Mouse (Mus musculus) olfactory bulb, adult 2 months (tissue): ENCODE data around the gene Hs6st3. TPM values are rescaled to one million over a fixed set of nuclear protein-coding genes. Genes with fewer than 3 reads are reported as not detected.
A peak's percentile ranks its signal among the peaks of the same experiment; 100 is the strongest.

Experiments used
- H3K27ac ChIP-seq: fragments of 200-500 bp; 2 replicates; pipeline ENCODE4 v1.5.1; 2012; ENCODE audit warnings: low read depth, low read length; ENCODE audit not compliant: insufficient read depth
- H3K4me1 ChIP-seq: fragments of 200-500 bp; 2 replicates; pipeline ENCODE4 v1.6.1; 2012; ENCODE audit warnings: low read length; ENCODE audit not compliant: control insufficient read depth, insufficient read depth
- H3K4me3 ChIP-seq: fragments of 200-500 bp; 2 replicates; pipeline ENCODE4 v1.5.1; 2012; ENCODE audit warnings: mild to moderate bottlenecking, low read depth, low read length, moderate library complexity; ENCODE audit not compliant: insufficient read depth
- CTCF ChIP-seq: fragments of 200-500 bp; IDR thresholded peaks from 2 replicates; pipeline ENCODE4 v1.5.1; 2012; ENCODE audit warnings: low read depth, mild to moderate bottlenecking, low read length, moderate library complexity; ENCODE audit not compliant: insufficient read depth
- POLR2A ChIP-seq: fragments of 200-500 bp; IDR thresholded peaks from 2 replicates; pipeline ENCODE4 v1.6.1; 2012; ENCODE audit warnings: mild to moderate bottlenecking, low read depth, low read length, moderate library complexity; ENCODE audit not compliant: insufficient read depth
- WGBS: fragments of 180-500 bp; shearing (Covaris S2); methylation state at CpG from one replicate; pipeline ENCODE4 v1.1.7; 2018; 5-methylcytosine and 5-hydroxymethylcytosine counted together
- polyA plus RNA-seq: library from polyadenylated mRNA; stranded (reverse); fragments of >200 nt; gene quantifications from 2 replicates; pipeline ENCODE4 v1.2.4, GENCODE M21; 2012; ENCODE audit warnings: low replicate concordance; ENCODE audit not compliant: missing spikeins, insufficient read depth, insufficient read length

The Hs6st3 gene
- not detected in 2 replicates for polyA plus RNA-seq

DNA sequence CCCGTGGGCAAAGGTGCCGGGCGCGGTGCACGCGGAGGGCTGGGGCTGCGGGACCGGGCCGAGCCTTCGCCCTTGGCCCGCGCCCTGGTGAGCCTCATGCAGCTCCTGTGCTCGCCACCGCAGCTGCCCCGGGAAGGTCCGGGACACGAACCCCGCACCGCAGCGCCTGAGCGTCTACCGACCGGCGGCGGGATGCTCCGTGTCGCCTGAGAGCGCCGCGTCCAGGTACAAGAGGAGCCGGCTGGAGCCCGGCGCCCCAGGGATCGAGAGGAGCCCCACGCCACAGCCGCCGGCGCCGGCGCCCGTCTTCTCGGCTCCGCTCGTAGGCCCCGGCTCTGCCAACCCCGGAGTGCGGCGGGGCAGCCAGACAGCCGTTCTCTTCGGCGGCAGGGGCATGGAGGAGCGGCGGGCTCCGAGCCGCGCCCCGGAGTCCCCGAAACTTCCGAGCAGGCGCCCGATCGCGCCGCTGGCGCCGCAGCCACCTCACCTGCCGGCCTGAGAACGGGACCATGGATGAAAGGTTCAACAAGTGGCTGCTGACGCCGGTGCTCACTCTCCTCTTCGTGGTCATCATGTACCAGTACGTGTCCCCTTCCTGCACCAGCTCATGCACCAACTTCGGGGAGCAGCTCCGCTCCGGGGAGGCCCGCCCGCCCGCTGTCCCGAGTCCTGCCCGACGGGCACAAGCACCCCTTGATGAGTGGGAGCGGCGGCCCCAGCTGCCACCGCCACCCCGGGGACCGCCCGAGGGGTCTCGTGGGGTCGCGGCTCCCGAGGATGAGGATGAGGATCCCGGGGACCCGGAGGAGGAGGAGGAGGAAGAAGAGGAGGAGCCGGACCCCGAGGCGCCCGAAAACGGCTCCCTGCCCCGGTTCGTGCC lies at the start of gene Hs6st3:
Hs6st3 (plus strand) TSS at position 436 of the 880 bp plus-strand sequence.
- no peak within 1 kb of the TSS for H3K27ac ChIP-seq
- H3K4me3 ChIP-seq, result peak within 1 kb of the TSS; percentile 82
- WGBS, result 1% methylated on average over 100 of the region's 100 CpGs
- no peak for TF ChIP-seq CTCF
- no peak for TF ChIP-seq POLR2A
- peaks cover 13% of the 10 kb centered on the region; the same call in 1 of the 2 replicates for H3K4me1 ChIP-seq

DNA sequence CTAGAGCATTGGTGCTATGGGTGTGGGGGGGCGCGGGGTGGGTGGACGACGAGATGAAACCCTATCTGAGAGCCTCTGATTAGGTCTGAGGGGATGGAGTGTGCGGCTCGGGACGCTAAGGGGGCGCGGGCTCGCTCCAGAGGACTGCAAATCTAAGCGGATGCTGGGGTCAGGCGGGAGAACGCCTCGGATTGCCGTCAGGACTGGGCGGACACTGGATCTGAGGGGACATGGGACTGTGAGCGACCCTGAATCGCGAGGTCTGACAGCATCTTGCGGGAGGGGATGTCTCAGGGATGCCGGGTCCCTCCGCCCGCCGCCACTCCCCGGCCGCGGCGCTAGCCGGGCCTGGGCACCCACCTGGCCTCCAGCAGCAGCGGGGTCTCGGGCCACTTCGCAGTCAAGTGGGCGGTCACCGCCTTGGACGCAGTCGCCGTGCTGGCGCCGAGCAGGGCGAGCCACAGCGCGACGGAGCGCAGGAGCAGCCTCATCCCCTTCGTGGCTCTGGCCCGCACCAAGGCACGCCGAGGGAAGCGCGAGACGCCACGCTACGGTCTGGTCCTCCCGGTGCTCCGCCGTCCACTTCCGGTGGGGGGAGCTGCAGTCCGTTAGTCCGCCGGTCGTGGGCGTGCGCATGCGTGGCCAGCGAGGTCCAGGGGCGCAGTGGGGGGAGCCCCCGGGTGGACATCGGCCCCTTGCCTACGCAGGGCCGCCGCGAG lies 39.1 kb upstream of the Hs6st3 start, which contains the start of gene Uggt2:
Uggt2 (minus strand) TSS at position 580 of the 719 bp plus-strand sequence.
- WGBS, result under 1% methylated on average over 72 of the region's 72 CpGs
- TF ChIP-seq CTCF (peak; percentile 62; the same call in 1 of the 2 replicates), POLR2A (peak; percentile 46)

DNA sequence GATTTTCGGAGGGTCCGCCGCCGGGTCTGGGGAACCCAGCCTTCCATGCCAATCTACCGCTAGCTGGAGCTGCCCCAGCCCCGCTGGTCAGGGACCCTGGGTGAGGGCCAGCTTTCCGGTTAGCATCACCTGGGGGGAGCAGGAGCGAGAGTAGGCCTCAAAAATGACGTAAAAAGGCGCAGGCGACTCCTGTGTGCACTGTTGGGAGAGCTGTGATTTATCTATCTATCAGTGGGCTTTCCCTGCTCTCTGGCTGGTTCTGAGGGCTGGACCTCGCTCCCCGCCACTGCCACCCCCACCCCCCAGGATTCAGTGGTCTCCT lies 38.6 kb upstream of the Hs6st3 start:
- Histone ChIP-seq H3K27ac (peak overlapping the region; percentile 41), H3K4me3 (peak overlapping the region; percentile 94), H3K4me1 (0 out of 2 replicates have a peak, but pooled peaks cover 2% of the 10 kb centered on the region)
- WGBS, result under 1% methylated on average over 13 of the region's 13 CpGs
- no peak for TF ChIP-seq CTCF
- 0 out of 2 replicates have a peak, but pooled peaks have one; percentile 10 for TF ChIP-seq POLR2A

More for the DNA sequence above, 39.1 kb upstream of the Hs6st3 start, which contains the start of gene Uggt2:
- Histone ChIP-seq H3K4me1 (0 out of 2 replicates have a peak, but pooled peaks cover 2% of the 10 kb centered on the region), H3K27ac (peak within 1 kb of the TSS; percentile 41), H3K4me3 (peak within 1 kb of the TSS; percentile 94)

DNA sequence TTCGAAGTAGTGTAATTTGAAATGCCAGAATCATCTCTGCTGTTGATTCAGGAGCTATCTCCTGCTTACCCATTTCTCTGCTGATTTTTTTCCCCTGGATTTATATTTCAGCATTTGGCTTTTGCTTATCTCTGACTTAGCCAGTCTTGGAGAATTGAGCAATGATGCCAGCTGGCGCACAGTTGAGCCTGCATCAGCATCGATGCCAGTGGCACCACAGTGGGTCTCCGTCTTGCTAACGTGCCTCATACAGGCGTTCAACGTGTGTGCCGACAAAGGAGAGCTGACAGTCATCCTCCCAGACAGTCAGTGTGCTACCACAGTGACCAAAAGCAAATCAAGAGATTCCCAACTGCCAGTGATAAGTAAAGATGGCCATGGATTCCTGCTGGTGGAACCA lies 30.6 kb upstream of the Hs6st3 start:
- 79% methylated on average over 8 of the region's 8 CpGs for WGBS
- H3K4me1 ChIP-seq, result no peaks in the 10 kb centered on the region
- TF ChIP-seq POLR2A (no peak), CTCF (no peak)
- no peak overlapping the region for H3K4me3 ChIP-seq
- no peak overlapping the region for H3K27ac ChIP-seq

DNA sequence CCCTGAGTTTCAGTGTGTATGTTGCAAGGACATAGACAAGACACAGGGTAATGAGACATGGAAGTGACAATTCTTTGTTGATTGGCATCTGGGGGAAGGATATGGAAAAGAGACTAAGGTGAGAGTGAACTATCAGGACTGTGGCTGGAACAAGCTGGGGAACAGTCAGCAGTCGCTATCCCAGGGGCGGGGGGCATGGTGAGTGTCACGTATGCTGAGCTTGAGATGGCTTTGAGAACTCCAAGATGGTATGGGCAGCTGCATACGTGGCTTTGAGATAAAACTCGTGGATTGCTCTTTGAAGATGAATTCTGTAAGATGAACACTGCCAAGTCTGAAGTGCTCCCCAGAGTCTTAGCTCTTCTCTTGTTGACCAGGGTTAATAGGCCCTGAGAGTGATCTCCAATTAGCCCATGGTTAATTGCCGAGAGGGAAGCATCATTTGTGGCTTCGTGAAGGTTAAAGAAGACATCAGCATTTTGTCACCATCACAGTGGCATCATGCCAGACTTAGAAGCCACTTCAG lies 29.3 kb upstream of the Hs6st3 start:
- TF ChIP-seq CTCF (no peak), POLR2A (no peak)
- Histone ChIP-seq H3K4me1 (no peaks in the 10 kb centered on the region), H3K27ac (no peak overlapping the region), H3K4me3 (no peak overlapping the region)
- 80% methylated on average over 7 of the region's 7 CpGs for WGBS

DNA sequence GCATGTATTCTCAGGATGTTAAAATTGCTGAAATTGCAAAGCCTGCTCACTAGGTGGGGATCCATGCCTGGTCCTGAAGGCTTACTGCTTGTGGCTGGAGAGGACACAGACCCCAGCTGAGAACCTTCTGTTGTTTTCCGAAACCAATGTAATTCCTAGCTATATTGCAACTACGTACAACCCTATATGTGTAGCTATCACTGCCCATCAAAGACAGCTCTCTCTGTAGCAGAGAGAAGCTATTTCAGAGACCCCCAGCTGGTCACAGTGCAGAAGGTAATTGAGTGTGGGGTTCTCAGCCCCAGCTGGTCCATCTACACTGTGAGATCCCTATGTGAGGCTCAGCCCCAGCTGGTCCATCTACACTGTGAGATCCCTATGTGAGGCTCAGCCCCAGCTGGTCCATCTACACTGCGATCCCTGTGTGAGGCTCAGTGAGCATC lies 28.3 kb upstream of the Hs6st3 start:
- Histone ChIP-seq H3K4me3 (no peak overlapping the region), H3K27ac (no peak overlapping the region), H3K4me1 (no peaks in the 10 kb centered on the region)
- no peak for TF ChIP-seq CTCF
- TF ChIP-seq POLR2A, result no peak
- 85% methylated on average over 3 of the region's 3 CpGs for WGBS

DNA sequence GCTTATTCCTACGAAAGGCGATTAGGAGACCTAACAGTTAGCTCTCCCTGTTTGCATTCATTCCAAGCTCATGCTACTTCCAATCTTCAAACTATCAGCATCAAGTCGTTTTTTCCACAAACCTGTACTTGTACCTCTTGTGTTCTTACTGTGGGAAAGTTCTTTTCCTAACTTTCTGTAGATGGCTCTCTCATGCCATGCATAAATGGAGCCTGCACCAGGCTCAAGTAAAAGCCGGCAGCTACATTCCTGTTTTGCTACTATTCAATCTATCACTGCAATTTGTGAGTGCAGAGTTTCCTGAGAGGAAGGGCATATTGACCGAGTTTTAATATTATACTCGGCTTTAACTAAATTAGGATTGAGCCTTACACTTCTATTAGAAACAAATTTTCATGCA lies 25.6 kb upstream of the Hs6st3 start:
- TF ChIP-seq POLR2A, result no peak
- TF ChIP-seq CTCF, result no peak
- Histone ChIP-seq H3K4me1 (no peaks in the 10 kb centered on the region), H3K27ac (no peak overlapping the region), H3K4me3 (no peak overlapping the region)
- WGBS, result 47% methylated on average over 6 of the region's 6 CpGs

DNA sequence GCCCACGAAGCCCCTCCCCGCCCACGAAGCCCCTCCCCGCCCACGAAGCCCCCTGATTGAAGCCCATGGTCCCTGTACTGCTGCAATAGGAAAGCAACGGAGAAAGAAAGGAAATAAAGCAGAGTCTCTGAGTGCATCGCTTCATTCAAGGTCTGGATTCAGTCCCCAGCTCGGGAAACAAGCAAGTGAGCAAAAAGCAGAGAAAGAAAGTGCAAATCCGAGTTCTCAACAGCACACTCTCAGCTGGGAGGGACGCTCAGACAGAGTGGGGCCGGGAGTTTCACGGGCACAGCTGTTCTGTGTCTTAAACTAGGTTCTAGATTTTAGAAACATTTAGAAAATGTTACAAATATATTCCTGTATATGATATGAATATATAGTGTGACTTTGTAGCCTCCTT lies 14.6 kb upstream of the Hs6st3 start:
- TF ChIP-seq POLR2A (no peak), CTCF (no peak)
- no peak overlapping the region for H3K27ac ChIP-seq
- H3K4me1 ChIP-seq, result peaks cover 2% of the 10 kb centered on the region; the same call in 1 of the 2 replicates
- 3% methylated on average over 12 of the region's 12 CpGs for WGBS
- H3K4me3 ChIP-seq, result peak overlapping the region; percentile 34
